Mouse (Mus musculus): ENCODE measurements around the gene Sh3pxd2a.

GRCm38 (mm10) chr19:47471808-47472207 lies 7.6 kb upstream of the Sh3pxd2a start:
- no peak for TF ChIP-seq CTCF (conservative IDR thresholded peaks at IDR 0.05; ENCODE audit: low read length)
- TF ChIP-seq NANOG (IDR thresholded peaks at IDR 0.05; ENCODE audit: borderline replicate concordance, low read length): no peak
